Mouse (Mus musculus) erythroblast, embryonic 14.5 days (primary cell): Measurements from ENCODE around the gene Rap1gap2.

Experiments
- GATA1 ChIP-seq: IDR thresholded peaks from 2 replicates; pipeline ENCODE4 v1.6.1; 2012; ENCODE audit warnings: low read length, inconsistent platforms, mixed read lengths
- TAL1 ChIP-seq: IDR thresholded peaks from 3 replicates; pipeline ENCODE4 v1.6.1; 2012; ENCODE audit warnings: low read length, inconsistent platforms, mixed read lengths

DNA sequence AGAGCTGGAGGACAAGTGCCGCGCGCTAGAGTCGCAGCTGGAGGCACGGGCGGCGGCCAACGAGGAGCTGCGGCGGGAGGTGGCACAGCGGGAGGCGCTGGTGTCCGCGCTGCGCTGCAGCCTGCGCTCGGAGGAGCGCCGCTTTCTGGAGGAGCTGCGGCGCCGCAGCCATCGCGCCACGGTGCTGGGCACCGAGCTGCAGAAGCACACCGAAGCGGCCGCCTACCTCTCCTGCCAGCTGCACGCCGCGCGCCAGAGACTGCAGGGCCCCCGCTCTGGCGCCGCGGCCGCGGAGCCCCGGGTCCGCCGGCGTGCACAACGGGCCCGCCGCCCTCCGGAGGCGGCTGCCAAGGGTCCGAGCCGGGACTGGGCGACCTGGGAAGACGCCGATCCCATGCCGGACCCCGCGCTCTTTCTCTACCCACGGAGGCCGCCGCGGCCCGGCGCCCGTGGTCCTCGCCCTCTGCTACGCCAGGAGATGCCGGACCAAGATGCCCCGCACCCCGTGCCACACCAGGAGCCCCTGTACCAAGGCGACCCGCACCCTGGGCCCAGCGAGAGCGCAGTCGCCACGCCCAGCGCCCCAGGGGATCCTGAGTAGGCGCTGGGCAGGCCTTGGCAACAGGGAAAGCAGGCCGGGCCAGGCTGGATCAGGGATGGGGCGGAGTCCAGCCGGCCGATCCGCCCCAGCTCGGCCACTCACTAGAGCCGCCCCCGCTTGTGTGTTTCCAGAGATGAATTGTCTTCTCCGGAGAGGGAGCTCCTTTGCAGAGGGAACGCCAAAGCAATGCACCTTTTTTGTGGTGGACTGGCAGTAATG lies 27.5 kb upstream of the Rap1gap2 start:
- TF ChIP-seq TAL1 (no peak), GATA1 (no peak)
